Mouse (Mus musculus) layer of hippocampus, postnatal 25 days (tissue): Measurements from ENCODE around the gene Heatr5a. TPM values are rescaled to one million over a fixed set of nuclear protein-coding genes. Genes with fewer than 3 reads are reported as not detected.

Experiments used
- DNase-seq, 2 experiments: peaks; one replicate each; pipeline ENCODE4 v3.0.0; 2022; ENCODE audit warnings: mixed read lengths in 2 of 2, low spot score in 1 of 2; ENCODE audit errors: extremely low spot score in 1 of 2
- total RNA-seq, 2 experiments: library from RNA; stranded (reverse); gene quantifications; 2 replicates each; pipeline ENCODE4 v1.2.3; 2021

Gene Heatr5a
- total RNA-seq, 2 experiments from 2014 or later, result 7.4 to 8.4 TPM

DNA sequence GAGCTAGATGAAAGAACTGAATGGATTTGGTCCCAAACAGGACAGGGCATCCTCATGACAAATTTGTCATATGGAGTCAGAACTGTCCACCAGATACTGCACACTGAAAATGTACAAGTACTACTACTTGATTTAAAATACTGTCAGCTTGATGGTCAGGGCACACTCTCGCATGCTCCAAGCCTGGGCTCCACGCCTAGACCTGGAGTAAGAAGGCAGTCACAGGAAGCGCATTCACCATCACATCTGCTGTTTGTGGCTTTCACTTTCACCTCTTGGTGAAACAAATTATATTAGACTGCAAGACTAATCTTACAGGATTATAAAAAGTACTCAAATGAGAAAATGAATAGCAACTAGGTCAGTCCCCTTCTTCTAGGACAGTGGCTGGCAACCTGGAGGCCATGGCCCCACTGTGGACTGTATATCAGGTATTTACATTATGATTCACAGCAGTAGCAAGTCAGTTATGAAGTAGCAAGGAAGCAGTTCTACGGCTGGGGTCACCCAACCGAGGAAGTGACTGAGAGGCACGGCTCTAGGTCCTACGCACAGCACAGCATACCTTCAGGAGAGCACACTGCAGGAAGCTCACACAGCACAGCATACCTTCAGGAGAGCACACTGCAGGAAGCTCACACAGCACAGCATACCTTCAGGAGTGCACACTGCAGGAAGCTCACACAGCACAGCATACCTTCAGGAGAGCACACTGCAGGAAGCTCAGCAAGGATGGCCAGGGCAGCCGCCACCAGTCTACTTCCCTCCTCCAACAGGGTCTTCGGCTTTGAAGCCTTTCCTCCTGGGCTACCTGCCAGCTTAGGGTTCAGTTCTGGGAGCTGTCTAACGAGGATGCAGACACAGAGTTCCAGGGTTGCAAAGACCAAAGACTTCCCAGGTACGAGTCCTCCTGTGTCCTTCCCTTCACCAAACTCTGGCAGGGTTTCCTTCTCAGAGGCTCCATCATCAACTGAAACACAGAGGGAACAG, 83.5 kb downstream of the Heatr5a start:
- DNase-seq, result no peak

DNA sequence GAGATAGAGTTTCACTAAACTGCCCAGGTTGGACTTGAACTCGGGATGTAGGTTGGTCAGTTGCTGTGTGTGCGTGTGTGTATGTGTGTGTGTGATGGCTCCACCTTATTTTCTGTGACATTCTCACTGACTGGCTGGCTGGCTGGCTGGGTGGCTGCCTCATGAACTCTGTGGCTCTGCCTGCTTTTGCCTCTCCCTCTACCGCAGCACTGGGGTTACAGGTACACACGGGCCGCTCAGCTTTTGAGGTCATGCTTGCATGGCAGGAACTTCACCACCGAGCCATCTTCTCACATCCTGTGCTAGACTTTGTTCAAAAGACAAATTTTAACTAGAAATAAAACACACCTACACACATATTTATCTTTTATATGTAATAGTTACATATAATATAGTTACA, 84.8 kb downstream of the Heatr5a start:
- DNase-seq, result no peak

- DNase-seq, result no peak
Observed at GRCm38 (mm10) chr12:51884801-51885200, 86.3 kb downstream of the Heatr5a start.

- no peak for DNase-seq
Observed at GRCm38 (mm10) chr12:51883297-51883805, 87.8 kb downstream of the Heatr5a start.

DNA sequence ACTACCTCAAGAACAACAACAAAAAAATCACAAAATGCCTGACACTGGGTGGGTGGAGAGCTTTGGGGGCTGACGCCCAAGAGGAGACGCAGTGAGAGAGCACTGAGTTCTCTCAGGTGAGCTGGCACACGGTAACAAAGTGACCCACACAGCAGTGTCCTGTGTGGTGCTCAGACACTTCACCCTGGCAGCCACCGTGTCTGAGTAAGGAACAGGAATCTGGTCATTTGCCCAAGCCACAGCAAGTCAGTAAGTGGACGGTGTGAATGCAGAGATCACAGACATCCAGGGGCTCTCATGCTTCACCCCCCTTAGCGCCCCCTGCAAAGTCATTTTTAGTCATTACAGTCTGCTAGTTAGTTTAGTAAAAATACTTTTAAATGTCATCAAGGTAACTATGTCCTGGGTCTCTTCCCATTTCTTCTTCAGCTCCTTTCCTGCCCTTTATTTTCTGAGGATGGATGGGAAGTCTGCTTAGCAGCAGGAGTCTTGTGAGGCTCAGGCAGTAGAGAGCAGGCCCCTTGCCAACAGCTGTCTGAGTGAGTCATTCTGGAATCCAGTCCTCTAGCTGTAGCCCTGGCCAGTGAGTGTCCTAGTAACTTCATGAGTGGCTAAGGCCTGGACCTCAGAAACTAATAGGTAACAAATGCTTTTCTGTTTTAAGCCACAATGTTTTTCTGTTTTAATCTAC, 88.4 kb downstream of the Heatr5a start:
- peak in 1 of 2 experiments; percentile 9 for DNase-seq

DNA sequence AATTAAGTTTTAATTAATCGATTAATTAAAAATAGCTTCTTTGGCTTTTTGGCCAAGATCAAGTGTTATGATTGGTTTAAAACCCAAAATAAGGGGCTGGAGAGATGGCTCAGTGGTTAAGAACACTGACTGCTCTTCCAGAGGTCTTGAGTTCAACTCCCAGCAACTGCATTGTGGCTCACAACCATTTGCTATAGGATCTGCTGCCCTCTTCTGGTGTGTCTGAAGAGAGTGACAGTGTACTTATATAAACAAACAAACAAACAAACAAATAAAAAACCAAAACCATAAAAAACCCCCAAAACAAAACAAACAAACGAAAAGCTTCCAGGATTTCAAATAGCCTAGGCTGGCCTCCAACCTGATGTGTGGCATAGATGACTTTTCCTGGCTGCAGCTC, 89.3 kb downstream of the Heatr5a start:
- no peak for DNase-seq

GRCm38 (mm10) chr12:51871446-51872144, 99.5 kb downstream of the Heatr5a start:
- DNase-seq, result no peak

DNA sequence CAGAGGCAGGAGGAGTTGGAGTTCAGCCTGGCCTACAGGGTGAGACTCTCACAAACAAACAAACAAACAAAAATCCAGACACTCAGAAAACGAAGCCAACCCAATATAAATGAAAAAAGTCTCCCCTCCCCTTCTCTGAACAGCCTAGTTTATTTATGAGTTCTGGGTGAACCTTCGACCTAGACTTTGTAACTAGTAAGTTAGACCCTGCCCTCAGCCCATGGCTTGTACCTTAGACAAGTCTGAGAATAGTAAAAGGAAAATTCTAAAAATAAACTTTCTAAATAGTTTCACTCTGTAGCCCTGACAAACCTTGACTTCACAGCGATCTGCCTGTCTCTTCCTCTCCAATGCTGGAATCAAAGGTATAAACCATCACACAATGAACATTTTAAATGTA, 101.6 kb downstream of the Heatr5a start:
- no peak for DNase-seq

DNA sequence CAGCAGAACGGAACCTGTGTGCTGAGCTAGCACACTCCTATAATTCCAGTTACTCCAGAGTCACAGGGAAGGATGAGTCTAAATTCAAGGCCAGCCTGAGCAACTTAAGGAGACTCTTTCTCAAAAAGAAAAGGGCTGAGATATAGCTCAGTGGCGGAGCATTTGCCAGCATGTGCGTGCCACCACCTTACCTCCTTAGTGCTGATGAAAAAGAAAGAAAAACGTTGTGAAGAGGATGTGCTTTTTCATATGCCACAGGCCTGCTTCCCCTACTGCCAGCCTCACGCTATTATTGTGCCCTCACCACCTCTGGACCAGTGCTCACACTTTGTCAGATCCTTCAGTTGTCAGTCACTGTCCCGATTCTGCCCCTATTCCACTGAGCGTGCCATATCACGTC, 104.0 kb downstream of the Heatr5a start:
- DNase-seq, result no peak

- no peak for DNase-seq
Observed at GRCm38 (mm10) chr12:51866226-51866910, 104.8 kb downstream of the Heatr5a start.

DNA sequence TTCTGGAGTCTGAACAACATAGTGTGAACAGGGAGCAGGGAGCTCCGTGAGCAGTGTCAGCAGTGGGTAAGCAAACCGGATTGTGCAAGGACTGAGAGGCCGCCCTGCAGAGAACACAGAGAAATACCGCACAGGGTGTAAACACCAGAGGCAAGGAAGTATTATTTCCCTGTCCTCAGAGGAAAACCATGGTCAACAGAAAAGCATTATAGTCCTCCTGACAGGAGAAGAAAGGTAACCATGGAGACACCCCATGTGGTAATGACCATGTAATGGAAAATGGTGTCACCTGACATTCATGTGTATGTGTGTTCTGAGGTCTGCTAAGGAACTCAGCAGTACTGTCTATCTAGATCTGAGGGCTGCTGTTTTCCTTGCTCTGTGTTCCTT, 105.3 kb downstream of the Heatr5a start:
- DNase-seq, result no peak

- DNase-seq, result no peak
Observed at GRCm38 (mm10) chr12:51865061-51865789, 105.9 kb downstream of the Heatr5a start.

DNA sequence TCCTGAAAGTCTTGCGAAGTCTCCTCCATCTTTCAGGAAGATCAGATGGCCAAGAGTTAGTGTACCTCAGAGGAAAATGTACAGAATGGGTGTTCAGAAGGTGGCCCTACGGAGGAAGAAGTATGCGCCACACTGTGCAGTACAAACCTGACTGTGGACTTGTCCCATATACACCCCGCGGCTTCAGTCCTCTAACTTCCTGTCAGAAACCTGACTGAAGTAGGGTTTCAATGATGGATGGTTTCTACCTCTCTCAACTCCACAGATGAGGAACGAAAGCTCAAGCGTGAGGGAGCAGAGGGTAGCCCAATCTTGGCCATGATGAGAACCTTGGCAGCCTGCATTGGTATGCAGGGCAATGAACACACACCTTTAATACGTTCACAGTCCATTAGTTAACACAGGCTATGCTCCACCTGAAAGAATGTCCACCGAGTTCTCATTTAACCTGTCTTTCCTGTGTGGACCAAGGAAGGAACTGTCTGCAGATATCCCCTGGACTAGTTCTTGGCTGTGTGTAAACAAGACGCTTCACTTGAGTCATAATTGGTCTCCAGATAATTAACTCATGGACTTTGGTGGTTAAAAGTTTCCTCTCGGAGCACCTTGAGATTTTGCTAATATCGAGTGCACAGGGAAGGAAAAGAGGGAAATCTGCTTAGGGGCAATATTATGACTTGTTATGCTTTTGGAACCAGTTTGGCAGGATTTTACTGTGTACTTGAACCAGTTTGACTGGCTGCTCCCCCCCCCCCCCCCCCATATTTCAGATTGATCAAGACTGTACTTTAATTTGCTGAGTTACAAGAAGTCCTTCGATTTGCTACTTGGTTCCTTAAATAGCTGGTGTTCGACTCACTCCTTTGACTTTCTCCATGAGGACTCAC, 107.8 kb downstream of the Heatr5a start:
- no peak for DNase-seq

GRCm38 (mm10) chr12:51858134-51859028, 112.7 kb downstream of the Heatr5a start:
- DNase-seq, result no peak

GRCm38 (mm10) chr12:51856768-51857295, 114.3 kb downstream of the Heatr5a start:
- DNase-seq, result no peak

DNA sequence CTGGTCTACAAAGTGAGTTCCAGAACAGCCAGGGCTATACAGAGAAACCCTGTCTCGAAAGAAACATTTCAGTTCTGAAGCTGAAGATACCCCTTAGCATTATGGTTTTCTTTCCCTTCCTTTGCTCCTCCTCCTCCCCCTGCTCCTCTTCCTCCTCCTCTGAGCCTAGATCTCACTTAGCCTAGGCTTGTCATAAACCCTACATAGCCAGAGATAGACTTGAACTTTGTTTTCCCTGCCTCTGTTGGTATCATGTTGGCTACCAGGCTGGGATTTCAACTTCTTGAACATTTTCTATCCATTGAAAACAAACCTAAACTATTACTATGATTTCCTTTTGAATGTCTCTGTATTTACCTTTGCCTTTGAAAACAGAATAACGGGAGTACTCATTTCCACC, 115.2 kb downstream of the Heatr5a start:
- no peak for DNase-seq

- no peak for DNase-seq
Observed at GRCm38 (mm10) chr12:51855453-51855852, 115.7 kb downstream of the Heatr5a start.
